Mouse (Mus musculus): ENCODE measurements around the gene Slc25a43. TPM values are rescaled to one million over a fixed set of nuclear protein-coding genes. Genes with fewer than 3 reads are reported as not detected.
"Not testable (repeated sequence)": the region's sequence is repeated elsewhere in the genome, so short reads cannot be mapped to it uniquely, and the experiment has no call there.

Gene Slc25a43
- polyA plus RNA-seq, 1 experiment from 2014 or later, result 1.2 TPM

- Histone ChIP-seq H3K27ac (replicated peaks; ENCODE audit: low read depth, low read length) (peak within 1 kb of the TSS; percentile 72; the same call in 1 of the 2 replicates), H3K9me3 (ENCODE audit: control insufficient read depth, low read length) (no peaks in the 10 kb centered on the region), H3K9ac (ENCODE audit: low read length) (peak within 1 kb of the TSS; percentile 67), H3K4me3 (ENCODE audit: low read depth, low read length) (peak within 1 kb of the TSS; percentile 54), H3K27me3 (ENCODE audit: control insufficient read depth, insufficient read depth, low read length) (no peaks in the 10 kb centered on the region), H3K36me3 (ENCODE audit: control insufficient read depth, insufficient read depth, low read length) (no peaks in the 10 kb centered on the region), H3K4me2 (ENCODE audit: low read depth, severe bottlenecking) (peak within 1 kb of the TSS; percentile 46), H3K4me1 (ENCODE audit: control insufficient read depth, insufficient read depth, low read length) (no peaks in the 10 kb centered on the region)
- DNase-seq (ENCODE audit: low spot score), result peak; percentile 80
- WGBS, result 21% methylated on average over 41 of the region's 41 CpGs
- peak; percentile 92 for ATAC-seq (ENCODE audit: insufficient number of reproducible peaks, low FRiP score, low TSS enrichment, low read depth)
Observed at GRCm38 (mm10) chrX:36795424-36796162, 52.1 kb downstream of the Slc25a43 start, which contains the start of gene Slc25a5. TSS of gene Slc25a5 (plus strand) at chrX:36795651.

- Histone ChIP-seq H3K27me3 (ENCODE audit: control insufficient read depth, insufficient read depth, low read length) (no peaks in the 10 kb centered on the region), H3K4me1 (ENCODE audit: control insufficient read depth, insufficient read depth, low read length) (no peaks in the 10 kb centered on the region), H3K9me3 (ENCODE audit: control insufficient read depth, low read length) (no peaks in the 10 kb centered on the region), H3K4me3 (ENCODE audit: low read depth, low read length) (peak overlapping the region; percentile 54), H3K4me2 (ENCODE audit: low read depth, severe bottlenecking) (peak overlapping the region; percentile 46), H3K27ac (replicated peaks; ENCODE audit: low read depth, low read length) (peak overlapping the region; percentile 72; the same call in 1 of the 2 replicates), H3K36me3 (ENCODE audit: control insufficient read depth, insufficient read depth, low read length) (no peaks in the 10 kb centered on the region), H3K9ac (ENCODE audit: low read length) (peak overlapping the region; percentile 67)
- ATAC-seq (ENCODE audit: insufficient number of reproducible peaks, low FRiP score, low TSS enrichment, low read depth), result peak; percentile 77
- 17% methylated on average over 38 of the region's 41 CpGs for WGBS
- peak; percentile 84 for DNase-seq (ENCODE audit: low spot score)
Observed at GRCm38 (mm10) chrX:36796163-36796581, 52.7 kb downstream of the Slc25a43 start.

GRCm38 (mm10) chrX:36796734-36797133, 53.3 kb downstream of the Slc25a43 start:
- H3K36me3 ChIP-seq (ENCODE audit: control insufficient read depth, insufficient read depth, low read length); H3K9me3 ChIP-seq (ENCODE audit: control insufficient read depth, low read length); H3K4me1 ChIP-seq (ENCODE audit: control insufficient read depth, insufficient read depth, low read length); H3K9ac ChIP-seq (ENCODE audit: low read length); DNase-seq (ENCODE audit: low spot score); H3K27ac ChIP-seq (replicated peaks; ENCODE audit: low read depth, low read length); H3K27me3 ChIP-seq (ENCODE audit: control insufficient read depth, insufficient read depth, low read length); ATAC-seq (ENCODE audit: insufficient number of reproducible peaks, low FRiP score, low TSS enrichment, low read depth): not testable (repeated sequence)
- H3K4me3 ChIP-seq (ENCODE audit: low read depth, low read length), result peak overlapping the region; percentile 54
- peak overlapping the region; percentile 46; the same call in 1 of the 2 replicates for H3K4me2 ChIP-seq (ENCODE audit: low read depth, severe bottlenecking)
- WGBS, result 74% methylated on average over 8 of the region's 8 CpGs

GRCm38 (mm10) chrX:36799131-36799879, 55.8 kb downstream of the Slc25a43 start:
- Histone ChIP-seq H3K9ac (ENCODE audit: low read length) (no peak overlapping the region), H3K4me3 (ENCODE audit: low read depth, low read length) (no peak overlapping the region), H3K36me3 (ENCODE audit: control insufficient read depth, insufficient read depth, low read length) (no peaks in the 10 kb centered on the region), H3K27ac (replicated peaks; ENCODE audit: low read depth, low read length) (no peak overlapping the region), H3K4me2 (ENCODE audit: low read depth, severe bottlenecking) (no peak overlapping the region), H3K4me1 (ENCODE audit: control insufficient read depth, insufficient read depth, low read length) (no peaks in the 10 kb centered on the region), H3K27me3 (ENCODE audit: control insufficient read depth, insufficient read depth, low read length) (no peaks in the 10 kb centered on the region), H3K9me3 (ENCODE audit: control insufficient read depth, low read length) (no peaks in the 10 kb centered on the region)
- DNase-seq (ENCODE audit: low spot score) (no peak), ATAC-seq (ENCODE audit: insufficient number of reproducible peaks, low FRiP score, low TSS enrichment, low read depth) (no peak)
- WGBS, result 51% methylated on average over 6 of the region's 6 CpGs

- Histone ChIP-seq H3K9me3 (ENCODE audit: control insufficient read depth, low read length) (no peaks in the 10 kb centered on the region), H3K27me3 (ENCODE audit: control insufficient read depth, insufficient read depth, low read length) (no peaks in the 10 kb centered on the region), H3K4me3 (ENCODE audit: low read depth, low read length) (no peak overlapping the region), H3K9ac (ENCODE audit: low read length) (no peak overlapping the region), H3K27ac (replicated peaks; ENCODE audit: low read depth, low read length) (no peak overlapping the region), H3K36me3 (ENCODE audit: control insufficient read depth, insufficient read depth, low read length) (no peaks in the 10 kb centered on the region), H3K4me2 (ENCODE audit: low read depth, severe bottlenecking) (no peak overlapping the region), H3K4me1 (ENCODE audit: control insufficient read depth, insufficient read depth, low read length) (no peaks in the 10 kb centered on the region)
- 74% methylated on average over 5 of the region's 5 CpGs for WGBS
- DNase-seq (ENCODE audit: low spot score), result no peak
- no peak for ATAC-seq (ENCODE audit: insufficient number of reproducible peaks, low FRiP score, low TSS enrichment, low read depth)
Observed at GRCm38 (mm10) chrX:36803189-36803588, 59.7 kb downstream of the Slc25a43 start.

GRCm38 (mm10) chrX:36804196-36804595, 60.7 kb downstream of the Slc25a43 start:
- no peaks in the 10 kb centered on the region for H3K27me3 ChIP-seq (ENCODE audit: control insufficient read depth, insufficient read depth, low read length)
- DNase-seq (ENCODE audit: low spot score), result peak; percentile 31
- H3K36me3 ChIP-seq (ENCODE audit: control insufficient read depth, insufficient read depth, low read length), result no peaks in the 10 kb centered on the region
- no peak for ATAC-seq (ENCODE audit: insufficient number of reproducible peaks, low FRiP score, low TSS enrichment, low read depth)
- WGBS, result 47% methylated on average over 5 of the region's 5 CpGs
- no peak overlapping the region for H3K27ac ChIP-seq (replicated peaks; ENCODE audit: low read depth, low read length)
- H3K9me3 ChIP-seq (ENCODE audit: control insufficient read depth, low read length), result no peaks in the 10 kb centered on the region
- H3K4me3 ChIP-seq (ENCODE audit: low read depth, low read length), result no peak overlapping the region
- H3K4me1 ChIP-seq (ENCODE audit: control insufficient read depth, insufficient read depth, low read length), result no peaks in the 10 kb centered on the region
- no peak overlapping the region for H3K4me2 ChIP-seq (ENCODE audit: low read depth, severe bottlenecking)
- no peak overlapping the region for H3K9ac ChIP-seq (ENCODE audit: low read length)

- Histone ChIP-seq H3K4me1 (ENCODE audit: control insufficient read depth, insufficient read depth, low read length) (no peaks in the 10 kb centered on the region), H3K9ac (ENCODE audit: low read length) (no peak overlapping the region), H3K9me3 (ENCODE audit: control insufficient read depth, low read length) (no peaks in the 10 kb centered on the region), H3K27me3 (ENCODE audit: control insufficient read depth, insufficient read depth, low read length) (no peaks in the 10 kb centered on the region), H3K27ac (replicated peaks; ENCODE audit: low read depth, low read length) (no peak overlapping the region), H3K4me3 (ENCODE audit: low read depth, low read length) (no peak overlapping the region), H3K4me2 (ENCODE audit: low read depth, severe bottlenecking) (no peak overlapping the region), H3K36me3 (ENCODE audit: control insufficient read depth, insufficient read depth, low read length) (no peaks in the 10 kb centered on the region)
- ATAC-seq (ENCODE audit: insufficient number of reproducible peaks, low FRiP score, low TSS enrichment, low read depth) (no peak), DNase-seq (ENCODE audit: low spot score) (no peak)
- 61% methylated on average over 5 of the region's 5 CpGs for WGBS
Observed at GRCm38 (mm10) chrX:36805466-36806235, 62.2 kb downstream of the Slc25a43 start.
